Mouse (Mus musculus) neural tube, embryonic 14.5 days (tissue): ENCODE results near the gene Tsga10ip. TPM values are rescaled to one million over a fixed set of nuclear protein-coding genes. Genes with fewer than 3 reads are reported as not detected.

Experiments
- ATAC-seq: fragments of 200-750 bp; cut with Nextera tagmentation; 2 replicates; pipeline ENCODE4 v1.8.0; 2017; ENCODE audit warnings: low read depth, mild to moderate bottlenecking, moderate TSS enrichment, moderate library complexity
- H3K27ac ChIP-seq: fragments of 300-500 bp; sonication (generic); 2 replicates; pipeline ENCODE4 v1.5.1; 2014; ENCODE audit warnings: low read depth, mild to moderate bottlenecking, control low read depth, low read length, moderate library complexity, mixed read lengths
- H3K27me3 ChIP-seq: fragments of 300-500 bp; sonication (generic); 2 replicates; pipeline ENCODE4 v1.6.1; 2014; ENCODE audit warnings: low read length; ENCODE audit not compliant: control insufficient read depth, insufficient read depth
- H3K36me3 ChIP-seq: fragments of 300-500 bp; sonication (generic); 2 replicates; pipeline ENCODE4 v1.6.1; 2014; ENCODE audit warnings: low read length, mixed read lengths; ENCODE audit not compliant: control insufficient read depth, insufficient read depth
- H3K4me1 ChIP-seq: fragments of 300-500 bp; sonication (generic); 2 replicates; pipeline ENCODE4 v1.6.1; 2014; ENCODE audit warnings: low read length; ENCODE audit not compliant: control insufficient read depth, insufficient read depth
- H3K4me2 ChIP-seq: fragments of 300-500 bp; sonication (generic); 2 replicates; pipeline ENCODE4 v1.6.1; 2014; ENCODE audit warnings: mild to moderate bottlenecking, low read depth, low read length, control low read depth
- H3K4me3 ChIP-seq: fragments of 300-500 bp; sonication (generic); 2 replicates; pipeline ENCODE4 v1.5.1; 2014; ENCODE audit warnings: low read depth, low read length, control low read depth, mixed read lengths
- H3K9ac ChIP-seq: fragments of 300-500 bp; sonication (generic); replicated peaks from 2 replicates; pipeline ENCODE4 v1.6.1; 2014; ENCODE audit warnings: low read depth, mild to moderate bottlenecking, control low read depth, low read length, mixed read lengths
- H3K9me3 ChIP-seq: fragments of 300-500 bp; sonication (generic); 2 replicates; pipeline ENCODE4 v1.6.1; 2016; ENCODE audit warnings: low read length; ENCODE audit not compliant: control insufficient read depth
- WGBS: fragments of 180-500 bp; shearing (Covaris S2); extraction: QIAGEN DNeasy Blood & Tissue Kit; methylation state at CpG from one replicate; pipeline ENCODE4 v1.1.7; 2014; 5-methylcytosine and 5-hydroxymethylcytosine counted together
- polyA plus RNA-seq: library from polyadenylated mRNA; unstranded; fragments of >200 nt; fragmentation: Nextera tagmentation; extraction: Ambion mirVana; gene quantifications from 2 replicates; pipeline ENCODE4 v1.2.1, GENCODE M21; 2014

Gene Tsga10ip
- polyA plus RNA-seq, 1 experiment from 2014 or later: not detected

DNA sequence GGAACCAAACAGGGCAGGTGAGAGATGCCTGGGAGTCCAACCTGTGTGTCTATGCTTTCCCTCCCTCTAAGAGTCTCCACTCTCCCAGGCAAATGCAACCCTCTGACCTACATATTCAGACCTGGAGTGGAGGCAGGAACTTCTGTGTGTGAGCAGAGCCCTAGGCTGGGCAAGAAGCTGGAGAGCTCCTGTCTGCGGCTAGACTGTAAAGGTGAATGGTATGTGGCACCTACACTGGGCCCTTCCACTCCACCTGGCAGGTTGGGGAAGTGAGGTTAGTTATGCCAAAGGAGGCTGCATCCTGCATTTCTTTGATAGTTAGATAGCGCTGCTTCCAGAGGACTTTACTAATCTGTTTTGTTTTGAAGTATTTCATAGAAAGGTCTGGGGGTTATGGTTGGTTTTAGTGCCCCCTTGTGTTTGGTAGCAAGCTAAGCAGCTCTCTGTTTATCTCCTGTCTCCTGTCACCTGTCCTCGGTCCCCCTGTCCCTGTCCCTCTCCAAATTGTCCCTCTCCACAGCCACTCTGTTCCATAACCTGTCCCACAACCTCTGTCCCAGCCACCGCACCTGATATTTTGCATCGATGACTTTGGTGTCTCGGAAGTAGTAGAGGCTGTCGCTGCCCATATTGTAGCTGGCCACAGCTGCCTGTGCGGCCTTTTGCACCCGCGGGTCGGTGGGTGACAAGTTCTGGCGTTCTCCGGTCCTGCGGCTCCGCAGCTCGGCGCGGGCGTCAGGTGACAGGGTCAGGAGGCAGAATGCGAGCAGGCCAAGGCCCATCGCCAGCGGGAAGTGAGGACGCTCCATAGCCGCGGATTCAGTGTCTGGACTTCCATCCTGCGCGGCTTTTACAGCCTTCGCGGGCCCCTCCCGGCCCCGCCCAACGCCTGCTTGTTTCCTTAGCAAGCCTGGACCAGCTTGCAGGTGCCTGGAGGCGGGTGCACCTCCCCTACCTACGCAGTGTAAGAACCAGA is 53.5 kb downstream of the Tsga10ip start:
- Histone ChIP-seq H3K9me3 (no peaks in the 10 kb centered on the region), H3K36me3 (no peaks in the 10 kb centered on the region), H3K4me3 (peak overlapping the region; percentile 32), H3K27me3 (no peaks in the 10 kb centered on the region), H3K4me2 (peak overlapping the region; percentile 64), H3K27ac (no peak overlapping the region), H3K9ac (peak overlapping the region; percentile 53), H3K4me1 (no peaks in the 10 kb centered on the region)
- 0 out of 2 replicates have a peak, but pooled peaks have one; percentile 49 for ATAC-seq
- WGBS: 7% methylated on average over 34 of the region's 34 CpGs

GRCm38 (mm10) chr19:5348064-5348463 is 54.3 kb downstream of the Tsga10ip start:
- H3K9ac ChIP-seq: no peak overlapping the region
- H3K27me3 ChIP-seq: no peaks in the 10 kb centered on the region
- no peak overlapping the region for H3K4me3 ChIP-seq
- H3K4me1 ChIP-seq: no peaks in the 10 kb centered on the region
- H3K4me2 ChIP-seq: no peak overlapping the region
- no peaks in the 10 kb centered on the region for H3K9me3 ChIP-seq
- no peak overlapping the region for H3K27ac ChIP-seq
- no peaks in the 10 kb centered on the region for H3K36me3 ChIP-seq
- no peak for ATAC-seq
- 86% methylated on average over 6 of the region's 6 CpGs for whole genome bisulfite sequencing

GRCm38 (mm10) chr19:5345297-5346131 is 56.8 kb downstream of the Tsga10ip start:
- no peak overlapping the region for H3K27ac ChIP-seq
- no peak for ATAC-seq
- no peak overlapping the region for H3K4me3 ChIP-seq
- WGBS: 80% methylated on average over 6 of the region's 6 CpGs
- no peaks in the 10 kb centered on the region for H3K9me3 ChIP-seq
- no peaks in the 10 kb centered on the region for H3K27me3 ChIP-seq
- H3K4me2 ChIP-seq: no peak overlapping the region
- H3K4me1 ChIP-seq: no peaks in the 10 kb centered on the region
- no peaks in the 10 kb centered on the region for H3K36me3 ChIP-seq
- no peak overlapping the region for H3K9ac ChIP-seq

DNA sequence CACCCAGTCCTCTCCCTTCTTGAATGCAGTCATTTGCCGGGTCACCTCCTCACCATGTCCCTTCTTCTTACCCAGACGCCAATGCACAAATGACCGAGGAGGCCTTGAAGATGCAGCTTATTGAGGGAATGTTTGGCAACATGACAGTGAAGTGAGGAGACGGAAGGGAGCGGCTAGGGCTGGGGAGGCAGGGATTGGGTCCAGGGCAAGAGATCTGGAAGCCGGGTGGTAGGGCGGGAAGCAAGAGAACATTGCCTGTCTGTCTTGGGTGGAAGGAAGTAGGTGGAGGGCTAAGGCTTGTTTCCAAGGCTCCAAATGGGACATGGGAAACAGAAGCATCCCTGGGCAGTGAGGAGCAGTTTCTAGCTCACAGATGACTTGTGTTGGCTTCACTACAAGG is 61.0 kb downstream of the Tsga10ip start:
- no peak overlapping the region for H3K4me2 ChIP-seq
- no peaks in the 10 kb centered on the region for H3K9me3 ChIP-seq
- no peak overlapping the region for H3K4me3 ChIP-seq
- ATAC-seq: no peak
- H3K4me1 ChIP-seq: no peaks in the 10 kb centered on the region
- 92% methylated on average over 7 of the region's 7 CpGs for WGBS
- no peak overlapping the region for H3K27ac ChIP-seq
- no peak overlapping the region for H3K9ac ChIP-seq
- H3K27me3 ChIP-seq: no peaks in the 10 kb centered on the region
- H3K36me3 ChIP-seq: no peaks in the 10 kb centered on the region

Other genes starting within 250 kb of the Tsga10ip start
- 56.9 TPM in 2 replicates for gene Pacs1, start 129.4 kb downstream of the Tsga10ip start, polyA plus RNA-seq
- 321 and 329 TPM in 2 replicates for gene Sf3b2, start 107.1 kb downstream of the Tsga10ip start, polyA plus RNA-seq
- gene Gal3st3, start 104.2 kb downstream of the Tsga10ip start, polyA plus RNA-seq: 31.0 and 38.3 TPM in 2 replicates
- not detected in 2 replicates for gene Catsper1, start 66.8 kb downstream of the Tsga10ip start, polyA plus RNA-seq
- 10.7 and 10.8 TPM in 2 replicates for gene Cst6, start 53.0 kb downstream of the Tsga10ip start, polyA plus RNA-seq
- gene Eif1ad, start 35.8 kb downstream of the Tsga10ip start, polyA plus RNA-seq: 38.7 and 41.6 TPM in 2 replicates
- 274 and 327 TPM in 2 replicates for gene Banf1, start 35.4 kb downstream of the Tsga10ip start, polyA plus RNA-seq
- 55.6 and 69.2 TPM in 2 replicates for gene Sart1, start 13.8 kb downstream of the Tsga10ip start, polyA plus RNA-seq
- 208 and 254 TPM in 2 replicates for gene Drap1, start 22.5 kb upstream of the Tsga10ip start, polyA plus RNA-seq
- gene AI837181, start 22.6 kb upstream of the Tsga10ip start, polyA plus RNA-seq: 57.0 and 67.2 TPM in 2 replicates
- gene Fosl1, start 45.0 kb upstream of the Tsga10ip start, polyA plus RNA-seq: not detected in 2 replicates
- gene Ccdc85b, start 55.4 kb upstream of the Tsga10ip start, polyA plus RNA-seq: 8.0 and 11.0 TPM in 2 replicates
- 169 and 179 TPM in 2 replicates for gene Fibp, start 58.1 kb upstream of the Tsga10ip start, polyA plus RNA-seq
- gene Ctsw, start 66.0 kb upstream of the Tsga10ip start, polyA plus RNA-seq: 4.2 and 4.4 TPM in 2 replicates
- 30.4 and 45.1 TPM in 2 replicates for gene Efemp2, start 71.4 kb upstream of the Tsga10ip start, polyA plus RNA-seq
- 43.6 and 45.3 TPM in 2 replicates for gene Mus81, start 85.9 kb upstream of the Tsga10ip start, polyA plus RNA-seq
- 3,473 and 3,739 TPM in 2 replicates for gene Cfl1, start 87.9 kb upstream of the Tsga10ip start, polyA plus RNA-seq
- gene 1700020D05Rik, start 101.3 kb upstream of the Tsga10ip start, polyA plus RNA-seq: 0.71 and 0.75 TPM in 2 replicates
- gene Snx32, start 108.0 kb upstream of the Tsga10ip start, polyA plus RNA-seq: 95.2 and 107 TPM in 2 replicates
- gene Ovol1, start 158.1 kb upstream of the Tsga10ip start, polyA plus RNA-seq: 0.14 TPM in 1 of 2 replicates, not detected in the other
- gene Ap5b1, start 165.5 kb upstream of the Tsga10ip start, polyA plus RNA-seq: 2.6 and 3.7 TPM in 2 replicates
- 49.8 and 51.7 TPM in 2 replicates for gene Rnaseh2c, start 199.3 kb upstream of the Tsga10ip start, polyA plus RNA-seq
- 45.6 and 47.3 TPM in 2 replicates for gene Kat5, start 207.7 kb upstream of the Tsga10ip start, polyA plus RNA-seq
- 26.9 and 31.0 TPM in 2 replicates for gene Rela, start 235.0 kb upstream of the Tsga10ip start, polyA plus RNA-seq